Mouse (Mus musculus): Measurements from ENCODE around the gene Phactr1. TPM values are rescaled to one million over a fixed set of nuclear protein-coding genes. Genes with fewer than 3 reads are reported as not detected.

Gene Phactr1
- polyA plus RNA-seq, 1 experiment from 2014 or later: 12.6 TPM

DNA sequence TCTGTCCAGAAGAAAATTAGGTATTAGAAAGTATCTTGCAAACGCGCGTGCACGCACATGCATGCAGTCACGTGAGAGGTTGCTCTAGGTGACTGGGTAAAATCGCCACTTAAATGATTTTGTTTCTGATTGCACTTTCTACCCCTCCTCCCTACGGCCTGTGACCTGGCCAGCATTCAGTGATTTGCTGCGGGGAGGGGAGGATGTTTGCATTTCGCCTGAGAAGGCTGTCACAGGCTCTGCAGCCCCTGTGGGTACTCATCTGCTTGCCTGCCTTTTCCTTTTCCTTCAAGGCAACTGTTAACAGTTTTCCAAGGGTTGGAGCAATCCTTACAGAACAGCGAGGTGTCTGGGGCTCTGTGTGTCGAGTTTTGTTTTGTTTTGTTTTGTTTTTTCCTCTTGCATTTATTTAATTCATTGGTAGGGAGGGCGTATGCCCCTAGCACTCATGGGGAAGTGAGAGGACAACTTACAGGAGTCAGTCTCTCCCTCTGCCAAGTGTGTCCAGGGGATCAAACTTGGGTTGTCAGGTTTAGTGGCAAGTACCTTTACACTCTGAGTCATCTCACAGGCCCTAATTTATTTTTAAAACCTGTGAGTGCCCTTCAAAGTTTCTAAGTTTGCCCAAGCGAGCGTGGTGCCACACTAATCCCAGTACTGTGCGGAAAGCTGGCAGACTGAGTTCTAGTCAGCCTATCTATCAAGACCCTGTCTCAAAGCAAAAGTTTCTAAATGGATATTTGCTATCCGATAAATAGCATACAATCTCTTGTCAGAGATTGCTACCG is 443.7 kb downstream of the Phactr1 start:
- Histone ChIP-seq H3K27me3 (ENCODE audit: control insufficient read depth, insufficient read depth, low read length) (no peaks in the 10 kb centered on the region), H3K4me2 (ENCODE audit: low read depth, low read length) (peak overlapping the region; percentile 8; the same call in 1 of the 2 replicates), H3K9me3 (replicated peaks; ENCODE audit: control insufficient read depth, low read length) (no peaks in the 10 kb centered on the region), H3K9ac (replicated peaks; ENCODE audit: low read length) (no peak overlapping the region), H3K36me3 (replicated peaks; ENCODE audit: control insufficient read depth, insufficient read depth, low read depth, low read length) (no peaks in the 10 kb centered on the region), H3K4me3 (ENCODE audit: low read depth, low read length) (no peak overlapping the region), H3K4me1 (ENCODE audit: control insufficient read depth, insufficient read depth, low read length) (no peaks in the 10 kb centered on the region), H3K27ac (replicated peaks; ENCODE audit: low read depth, low read length) (no peak overlapping the region)
- ATAC-seq (replicated peaks; ENCODE audit: insufficient number of reproducible peaks, low FRiP score, low TSS enrichment, low read depth) (no peak), DNase-seq (ENCODE audit: low spot score) (no peak)
- WGBS: 34% methylated on average over 17 of the region's 17 CpGs

DNA sequence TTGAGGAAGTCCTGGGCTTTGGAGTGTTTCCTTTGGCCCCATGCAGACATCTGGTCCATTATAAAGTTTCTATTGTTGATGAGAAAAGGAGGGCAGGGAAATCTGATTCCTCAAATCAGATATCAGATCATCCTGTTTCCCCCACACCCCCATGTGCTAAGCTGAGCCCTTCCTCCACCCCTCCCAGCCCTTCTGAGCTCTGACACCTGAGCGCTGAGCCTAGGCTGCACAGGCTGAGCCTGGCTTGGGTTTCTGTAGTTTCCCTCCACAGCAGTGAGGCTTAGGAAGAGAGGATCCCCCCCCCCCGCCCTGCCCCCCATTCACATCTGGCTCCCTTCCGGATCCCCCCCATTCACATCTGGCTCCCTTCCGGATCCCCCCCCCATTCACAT is 444.3 kb downstream of the Phactr1 start:
- DNase-seq (ENCODE audit: low spot score): peak; percentile 51
- WGBS: 36% methylated on average over 4 of the region's 4 CpGs
- Histone ChIP-seq H3K9ac (replicated peaks; ENCODE audit: low read length) (no peak overlapping the region), H3K4me3 (ENCODE audit: low read depth, low read length) (no peak overlapping the region), H3K4me1 (ENCODE audit: control insufficient read depth, insufficient read depth, low read length) (no peaks in the 10 kb centered on the region), H3K27ac (replicated peaks; ENCODE audit: low read depth, low read length) (no peak overlapping the region), H3K9me3 (replicated peaks; ENCODE audit: control insufficient read depth, low read length) (no peaks in the 10 kb centered on the region), H3K27me3 (ENCODE audit: control insufficient read depth, insufficient read depth, low read length) (no peaks in the 10 kb centered on the region), H3K4me2 (ENCODE audit: low read depth, low read length) (no peak overlapping the region), H3K36me3 (replicated peaks; ENCODE audit: control insufficient read depth, insufficient read depth, low read depth, low read length) (no peaks in the 10 kb centered on the region)
- ATAC-seq (replicated peaks; ENCODE audit: insufficient number of reproducible peaks, low FRiP score, low TSS enrichment, low read depth): peak; percentile 86; the same call in 1 of the 2 replicates

DNA sequence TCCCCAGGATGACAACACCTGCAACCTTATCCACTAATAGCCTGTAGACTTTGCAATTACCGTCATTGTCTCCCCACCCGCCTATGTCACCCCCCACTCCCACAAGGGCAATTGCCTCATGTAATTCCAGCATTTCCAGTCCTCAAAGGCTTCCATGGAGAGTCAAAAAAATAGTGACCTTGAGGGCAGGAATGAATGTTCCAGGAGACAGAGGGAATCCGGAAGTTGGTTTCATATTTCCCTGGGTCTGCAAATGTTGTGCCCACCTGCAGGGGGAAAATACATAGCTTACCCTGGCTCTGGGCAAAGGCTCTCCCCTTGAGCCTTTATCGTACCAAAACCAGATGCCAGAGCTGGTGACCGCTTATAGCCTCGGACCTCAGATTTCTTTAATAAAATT is 449.7 kb downstream of the Phactr1 start:
- no peak for ATAC-seq (replicated peaks; ENCODE audit: insufficient number of reproducible peaks, low FRiP score, low TSS enrichment, low read depth)
- WGBS: 32% methylated on average over 6 of the region's 6 CpGs
- H3K4me1 ChIP-seq (ENCODE audit: control insufficient read depth, insufficient read depth, low read length): 0 out of 2 replicates have a peak, but pooled peaks cover 3% of the 10 kb centered on the region

DNA sequence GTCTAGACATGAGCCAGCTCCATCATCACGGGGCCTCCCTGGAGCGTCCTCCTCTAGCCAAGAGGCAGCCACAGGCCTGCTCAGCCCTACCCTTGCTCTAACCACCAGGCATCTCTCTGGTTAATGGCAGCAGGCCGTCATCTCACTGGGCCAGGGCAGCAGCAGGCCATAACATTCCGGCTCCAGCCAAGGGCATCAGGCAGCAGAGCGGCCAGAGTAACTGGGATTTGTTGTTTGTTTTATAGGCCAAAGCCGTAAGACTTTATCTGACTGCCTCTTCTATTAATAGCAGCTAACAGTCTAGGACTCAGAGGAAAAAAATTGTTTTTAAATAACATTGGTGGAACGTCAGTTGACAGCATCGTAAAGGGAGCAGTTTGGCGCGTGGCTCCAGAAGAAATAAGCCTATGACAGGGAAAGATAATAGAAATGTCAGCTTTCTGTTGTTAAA is 451.3 kb downstream of the Phactr1 start:
- Histone ChIP-seq H3K9me3 (replicated peaks; ENCODE audit: control insufficient read depth, low read length) (no peaks in the 10 kb centered on the region), H3K4me3 (ENCODE audit: low read depth, low read length) (no peak overlapping the region), H3K27me3 (ENCODE audit: control insufficient read depth, insufficient read depth, low read length) (no peaks in the 10 kb centered on the region), H3K36me3 (replicated peaks; ENCODE audit: control insufficient read depth, insufficient read depth, low read depth, low read length) (no peaks in the 10 kb centered on the region), H3K9ac (replicated peaks; ENCODE audit: low read length) (no peak overlapping the region), H3K4me2 (ENCODE audit: low read depth, low read length) (no peak overlapping the region), H3K4me1 (ENCODE audit: control insufficient read depth, insufficient read depth, low read length) (0 out of 2 replicates have a peak, but pooled peaks cover 3% of the 10 kb centered on the region), H3K27ac (replicated peaks; ENCODE audit: low read depth, low read length) (no peak overlapping the region)
- DNase-seq (ENCODE audit: low spot score): no peak
- no peak for ATAC-seq (replicated peaks; ENCODE audit: insufficient number of reproducible peaks, low FRiP score, low TSS enrichment, low read depth)
- 76% methylated on average over 10 of the region's 10 CpGs for WGBS

More for the DNA sequence above, 449.7 kb downstream of the Phactr1 start:
- DNase-seq (ENCODE audit: low spot score): peak; percentile 70
- Histone ChIP-seq H3K4me3 (ENCODE audit: low read depth, low read length) (no peak overlapping the region), H3K27me3 (ENCODE audit: control insufficient read depth, insufficient read depth, low read length) (no peaks in the 10 kb centered on the region), H3K4me2 (ENCODE audit: low read depth, low read length) (no peak overlapping the region), H3K36me3 (replicated peaks; ENCODE audit: control insufficient read depth, insufficient read depth, low read depth, low read length) (no peaks in the 10 kb centered on the region), H3K9me3 (replicated peaks; ENCODE audit: control insufficient read depth, low read length) (no peaks in the 10 kb centered on the region), H3K27ac (replicated peaks; ENCODE audit: low read depth, low read length) (no peak overlapping the region), H3K9ac (replicated peaks; ENCODE audit: low read length) (no peak overlapping the region)

DNA sequence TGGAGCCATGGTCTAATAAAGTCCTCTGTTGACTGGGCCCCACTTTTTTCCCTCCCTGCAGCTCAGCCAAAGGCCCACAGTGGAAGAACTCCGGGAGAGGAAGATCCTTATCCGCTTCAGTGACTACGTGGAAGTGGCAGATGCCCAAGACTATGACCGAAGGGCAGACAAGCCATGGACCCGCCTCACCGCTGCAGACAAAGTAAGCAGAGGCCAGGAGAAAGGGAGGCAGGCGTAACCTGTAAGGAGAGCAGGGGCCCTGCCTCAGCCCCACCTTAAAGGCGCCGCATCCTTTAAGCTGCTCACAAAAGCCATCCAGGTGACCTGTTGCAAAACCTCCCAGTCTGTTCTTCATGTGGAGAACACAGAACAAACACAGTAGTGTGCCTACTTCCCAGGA is 452.4 kb downstream of the Phactr1 start:
- Histone ChIP-seq H3K27me3 (ENCODE audit: control insufficient read depth, insufficient read depth, low read length) (no peaks in the 10 kb centered on the region), H3K4me2 (ENCODE audit: low read depth, low read length) (no peak overlapping the region), H3K27ac (replicated peaks; ENCODE audit: low read depth, low read length) (no peak overlapping the region), H3K36me3 (replicated peaks; ENCODE audit: control insufficient read depth, insufficient read depth, low read depth, low read length) (no peaks in the 10 kb centered on the region), H3K9me3 (replicated peaks; ENCODE audit: control insufficient read depth, low read length) (no peaks in the 10 kb centered on the region), H3K4me1 (ENCODE audit: control insufficient read depth, insufficient read depth, low read length) (0 out of 2 replicates have a peak, but pooled peaks cover 3% of the 10 kb centered on the region), H3K4me3 (ENCODE audit: low read depth, low read length) (no peak overlapping the region), H3K9ac (replicated peaks; ENCODE audit: low read length) (no peak overlapping the region)
- 74% methylated on average over 9 of the region's 9 CpGs for WGBS
- DNase-seq (ENCODE audit: low spot score) (no peak), ATAC-seq (replicated peaks; ENCODE audit: insufficient number of reproducible peaks, low FRiP score, low TSS enrichment, low read depth) (no peak)

DNA sequence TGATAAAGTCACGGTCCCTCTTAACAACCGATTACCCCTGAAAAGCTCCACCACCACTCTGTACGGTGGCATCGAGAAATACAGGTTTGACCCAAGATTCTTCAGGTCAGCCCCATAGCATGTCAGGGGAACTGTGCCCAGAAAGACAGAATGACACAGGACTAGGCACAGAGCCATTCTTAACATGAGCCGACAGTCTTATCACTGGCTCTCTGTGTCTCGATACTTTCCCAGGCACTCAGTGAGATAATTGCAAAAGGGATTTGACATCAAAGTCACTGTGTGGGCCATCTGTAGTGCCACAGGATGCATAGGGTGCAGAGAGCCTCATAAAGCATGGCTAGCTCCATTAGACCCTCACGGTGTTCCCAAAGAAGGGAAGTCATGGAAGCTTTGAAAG is 453.0 kb downstream of the Phactr1 start:
- no peak overlapping the region for H3K4me3 ChIP-seq (ENCODE audit: low read depth, low read length)
- WGBS: 79% methylated on average over 7 of the region's 7 CpGs
- no peak overlapping the region for H3K4me2 ChIP-seq (ENCODE audit: low read depth, low read length)
- DNase-seq (ENCODE audit: low spot score): no peak
- 0 out of 2 replicates have a peak, but pooled peaks cover 3% of the 10 kb centered on the region for H3K4me1 ChIP-seq (ENCODE audit: control insufficient read depth, insufficient read depth, low read length)
- no peaks in the 10 kb centered on the region for H3K27me3 ChIP-seq (ENCODE audit: control insufficient read depth, insufficient read depth, low read length)
- no peaks in the 10 kb centered on the region for H3K36me3 ChIP-seq (replicated peaks; ENCODE audit: control insufficient read depth, insufficient read depth, low read depth, low read length)
- no peak for ATAC-seq (replicated peaks; ENCODE audit: insufficient number of reproducible peaks, low FRiP score, low TSS enrichment, low read depth)
- H3K9me3 ChIP-seq (replicated peaks; ENCODE audit: control insufficient read depth, low read length): no peaks in the 10 kb centered on the region
- no peak overlapping the region for H3K9ac ChIP-seq (replicated peaks; ENCODE audit: low read length)
- no peak overlapping the region for H3K27ac ChIP-seq (replicated peaks; ENCODE audit: low read depth, low read length)

DNA sequence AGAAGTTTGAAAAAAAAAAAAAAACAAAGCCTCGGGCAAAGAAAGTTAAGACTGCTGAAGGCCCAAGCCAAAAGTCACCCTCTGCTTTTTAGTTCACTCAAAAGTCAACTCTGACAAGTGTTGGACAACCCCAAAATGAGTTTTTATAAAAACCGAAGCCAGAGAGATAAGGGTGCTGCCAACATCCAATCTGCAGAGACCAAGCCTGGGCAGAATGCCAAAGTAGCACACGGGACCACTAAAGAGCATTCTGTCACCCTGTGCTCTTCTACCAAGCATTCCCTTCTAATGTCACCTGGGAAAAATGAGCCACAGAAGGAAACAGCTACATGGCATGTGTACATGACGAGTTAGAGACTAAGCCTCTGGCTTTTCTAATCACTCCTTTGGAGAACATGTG is 454.0 kb downstream of the Phactr1 start:
- H3K4me1 ChIP-seq (ENCODE audit: control insufficient read depth, insufficient read depth, low read length): 0 out of 2 replicates have a peak, but pooled peaks cover 3% of the 10 kb centered on the region
- no peak overlapping the region for H3K27ac ChIP-seq (replicated peaks; ENCODE audit: low read depth, low read length)
- no peak overlapping the region for H3K4me3 ChIP-seq (ENCODE audit: low read depth, low read length)
- DNase-seq (ENCODE audit: low spot score) (no peak), ATAC-seq (replicated peaks; ENCODE audit: insufficient number of reproducible peaks, low FRiP score, low TSS enrichment, low read depth) (no peak)
- H3K4me2 ChIP-seq (ENCODE audit: low read depth, low read length): no peak overlapping the region
- 91% methylated on average over 4 of the region's 4 CpGs for WGBS
- no peaks in the 10 kb centered on the region for H3K27me3 ChIP-seq (ENCODE audit: control insufficient read depth, insufficient read depth, low read length)
- no peaks in the 10 kb centered on the region for H3K36me3 ChIP-seq (replicated peaks; ENCODE audit: control insufficient read depth, insufficient read depth, low read depth, low read length)
- no peaks in the 10 kb centered on the region for H3K9me3 ChIP-seq (replicated peaks; ENCODE audit: control insufficient read depth, low read length)
- no peak overlapping the region for H3K9ac ChIP-seq (replicated peaks; ENCODE audit: low read length)

DNA sequence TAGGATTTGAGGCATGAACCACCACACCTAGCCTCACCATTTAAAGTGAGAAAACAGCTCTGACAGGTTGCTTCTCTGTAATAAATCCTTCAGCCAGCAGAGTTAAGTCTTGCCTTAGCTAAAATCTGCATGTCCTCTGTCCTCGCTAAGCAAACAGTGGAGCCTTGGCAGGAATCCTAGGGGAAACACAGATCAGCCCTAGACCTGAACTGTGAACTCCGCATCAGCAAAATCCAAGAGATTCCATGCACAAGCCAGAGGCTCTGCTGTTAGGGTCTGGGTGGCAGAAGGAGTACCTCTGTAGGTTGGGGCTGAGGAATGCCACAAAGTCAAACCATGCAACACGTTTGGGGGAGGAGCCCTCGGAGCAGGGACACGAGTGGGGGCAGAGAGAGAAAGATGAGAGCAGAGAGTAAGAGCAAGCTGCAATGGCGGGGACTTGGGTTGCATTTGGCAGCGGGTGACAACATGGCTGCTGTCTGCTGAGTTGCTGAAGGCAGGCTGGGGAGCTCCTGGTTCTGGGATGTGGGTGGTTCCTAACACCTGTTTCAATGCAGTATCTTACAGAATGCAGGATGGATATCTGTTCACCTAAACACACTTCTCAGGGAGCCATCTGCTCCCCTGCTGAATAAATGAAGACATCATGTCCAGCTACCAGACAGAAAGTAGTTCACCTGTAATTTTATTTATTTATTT is 464.4 kb downstream of the Phactr1 start:
- no peaks in the 10 kb centered on the region for H3K36me3 ChIP-seq (replicated peaks; ENCODE audit: control insufficient read depth, insufficient read depth, low read depth, low read length)
- no peak overlapping the region for H3K4me3 ChIP-seq (ENCODE audit: low read depth, low read length)
- H3K27ac ChIP-seq (replicated peaks; ENCODE audit: low read depth, low read length): no peak overlapping the region
- H3K4me2 ChIP-seq (ENCODE audit: low read depth, low read length): no peak overlapping the region
- H3K27me3 ChIP-seq (ENCODE audit: control insufficient read depth, insufficient read depth, low read length): no peaks in the 10 kb centered on the region
- H3K4me1 ChIP-seq (ENCODE audit: control insufficient read depth, insufficient read depth, low read length): no peaks in the 10 kb centered on the region
- 69% methylated on average over 7 of the region's 7 CpGs for WGBS
- no peaks in the 10 kb centered on the region for H3K9me3 ChIP-seq (replicated peaks; ENCODE audit: control insufficient read depth, low read length)
- H3K9ac ChIP-seq (replicated peaks; ENCODE audit: low read length): no peak overlapping the region
- ATAC-seq (replicated peaks; ENCODE audit: insufficient number of reproducible peaks, low FRiP score, low TSS enrichment, low read depth) (no peak), DNase-seq (ENCODE audit: low spot score) (no peak)

Measured in embryonic facial prominence, embryonic 11.5 days (tissue).